Comparison of ENCODE assay signal across 8 mouse cellular contexts in the genomic region with DNA sequence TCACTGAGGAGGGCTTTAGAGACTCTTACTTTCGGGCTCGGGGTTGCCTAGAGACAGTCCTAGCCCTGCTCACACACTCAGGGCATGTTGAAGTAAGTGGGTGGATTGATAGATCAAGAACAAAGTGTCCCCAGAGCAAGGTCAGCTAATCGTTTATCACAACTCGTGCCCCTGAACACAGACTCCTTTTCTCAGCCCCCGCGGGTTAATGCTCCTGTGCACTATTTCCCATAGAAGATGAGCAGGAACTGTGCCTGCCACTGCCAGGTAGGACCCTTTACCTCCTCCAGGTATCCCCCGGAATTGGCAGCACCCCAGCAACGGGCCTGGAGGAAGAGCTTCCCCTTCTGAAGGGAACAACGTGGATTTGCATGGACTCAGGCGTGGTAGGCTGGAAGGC.
"Had no signal": no experiment of that assay in that cellular context is flagged by ENCODE, and none has a peak within 500 bp of the region (broad histone marks: within the 10 kb centered on the region; RNA-seq: fewer than 3 reads in every experiment).

No protein-coding gene starts in this region.

- DNase-seq: kidney, postnatal 14 days; layer of hippocampus, adult 9-11 months; layer of hippocampus, postnatal 36 days; liver, embryonic 13.5 days; liver, postnatal 0 days; lung, postnatal 14 days; right cerebral cortex, postnatal 4 days; spleen, adult 18-20 months had no signal
